13 mouse cellular contexts compared by ENCODE assay signal in the genomic region with DNA sequence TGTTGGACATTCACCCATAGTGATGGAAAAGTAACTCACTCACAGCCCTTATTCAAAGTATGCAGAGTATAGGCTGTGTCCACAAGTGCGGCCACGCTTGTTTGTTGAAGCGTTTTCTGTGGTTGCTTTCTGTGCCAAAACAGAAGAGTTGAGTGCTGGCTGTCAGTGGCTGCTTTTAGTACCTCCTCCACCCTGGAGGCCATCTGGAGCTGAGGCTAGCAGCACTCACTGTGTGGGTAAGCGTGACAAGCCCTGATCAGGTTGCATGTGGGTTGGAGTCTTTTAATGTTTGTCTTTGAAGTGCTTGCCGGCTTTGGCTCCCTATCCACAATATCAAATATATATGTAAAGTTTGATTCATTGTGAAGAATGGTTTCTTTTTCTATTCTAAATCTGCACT.
DNase-seq lines count a peak whose midpoint lies in the region; ATAC-seq lines count a peak whose summit lies in the region.
"Had no signal": no experiment of that assay in that cellular context is flagged by ENCODE, and none has a peak within 500 bp of the region (broad histone marks: within the 10 kb centered on the region; RNA-seq: fewer than 3 reads in every experiment).

No protein-coding gene starts in this region.

- H3K27ac ChIP-seq in kidney, embryonic 16.5 days (ENCODE audit: low read length): no peak overlapping the region
- no peak overlapping the region for H3K27ac ChIP-seq in embryonic facial prominence, embryonic 15.5 days (replicated peaks)
- H3K27ac ChIP-seq: hindbrain, embryonic 10.5 days; midbrain, embryonic 15.5 days had no signal

- ATAC-seq in kidney, embryonic 16.5 days (ENCODE audit: low FRiP score, low TSS enrichment): peak; percentile 88; the same call in 1 of the 2 replicates
- ATAC-seq in embryonic facial prominence, embryonic 15.5 days (ENCODE audit: insufficient number of reproducible peaks, low FRiP score, low TSS enrichment, low read depth): peak; percentile 78
- ATAC-seq: forebrain, embryonic 16.5 days; midbrain, embryonic 15.5 days had no signal

- intact Hi-C loops in heart, postnatal 14 days (cut with DNase I): no loop called here

- H3K36me3 ChIP-seq in kidney, embryonic 16.5 days (ENCODE audit: insufficient read depth, low read length): no peaks in the 10 kb centered on the region
- no peaks in the 10 kb centered on the region for H3K36me3 ChIP-seq in embryonic facial prominence, embryonic 15.5 days
- H3K36me3 ChIP-seq: hindbrain, embryonic 10.5 days; midbrain, embryonic 15.5 days had no signal

- H3K4me1 ChIP-seq in kidney, embryonic 16.5 days (ENCODE audit: insufficient read depth, low read length): no peaks in the 10 kb centered on the region
- H3K4me1 ChIP-seq in embryonic facial prominence, embryonic 15.5 days: no peaks in the 10 kb centered on the region
- H3K4me1 ChIP-seq: hindbrain, embryonic 10.5 days; midbrain, embryonic 15.5 days had no signal

- no peak overlapping the region for H3K4me3 ChIP-seq in kidney, embryonic 16.5 days (ENCODE audit: low read length)
- no peak overlapping the region for H3K4me3 ChIP-seq in embryonic facial prominence, embryonic 15.5 days (replicated peaks)
- H3K4me3 ChIP-seq: hindbrain, embryonic 10.5 days; midbrain, embryonic 15.5 days had no signal

- no peak overlapping the region for H3K4me2 ChIP-seq in kidney, embryonic 16.5 days (replicated peaks; ENCODE audit: low read depth, low read length)
- no peak overlapping the region for H3K4me2 ChIP-seq in embryonic facial prominence, embryonic 15.5 days (replicated peaks)
- H3K4me2 ChIP-seq: midbrain, embryonic 15.5 days had no signal

- H3K9me3 ChIP-seq in kidney, embryonic 16.5 days (ENCODE audit: low read length): no peaks in the 10 kb centered on the region
- no peaks in the 10 kb centered on the region for H3K9me3 ChIP-seq in embryonic facial prominence, embryonic 15.5 days (replicated peaks)
- H3K9me3 ChIP-seq: hindbrain, embryonic 10.5 days; midbrain, embryonic 15.5 days had no signal

- WGBS in kidney, embryonic 16.5 days: 26% methylated on average over 5 of the region's 5 CpGs
- WGBS in embryonic facial prominence, embryonic 15.5 days: 27% methylated on average over 5 of the region's 5 CpGs

- H3K27me3 ChIP-seq in kidney, embryonic 16.5 days (ENCODE audit: insufficient read depth, low read length): no peaks in the 10 kb centered on the region
- H3K27me3 ChIP-seq in embryonic facial prominence, embryonic 15.5 days: no peaks in the 10 kb centered on the region
- H3K27me3 ChIP-seq: midbrain, embryonic 15.5 days had no signal

- no peak overlapping the region for H3K9ac ChIP-seq in kidney, embryonic 16.5 days (replicated peaks; ENCODE audit: low read length)
- no peak overlapping the region for H3K9ac ChIP-seq in embryonic facial prominence, embryonic 15.5 days
- H3K9ac ChIP-seq: midbrain, embryonic 15.5 days had no signal

- no peak for DNase-seq in kidney, adult 9 months
- peak; percentile 23 to 51 for DNase-seq in layer of hippocampus, postnatal 14 days (ENCODE audit: low spot score in 2 of 2)
- DNase-seq in right cerebral cortex, adult 2 months (ENCODE audit: low spot score in 2 of 2): peak; percentile 76 to 79
- no peak for DNase-seq in cerebellum, postnatal 14 days
- DNase-seq in adrenal gland, adult 2 months: no peak
- no peak for DNase-seq in heart, postnatal 14 days
- DNase-seq: cerebellum, adult 9-11 months; kidney, postnatal 14 days had no signal

Comparison
In these comparisons a context has a peak if more than half of its experiments do, and no peak if none do; other contexts are left out.
1. DNase-seq: peak in layer of hippocampus, postnatal 14 days (2 of 2) and right cerebral cortex, adult 2 months (2 of 2); none in kidney, adult 9 months (single experiment), cerebellum, postnatal 14 days (0 of 2), adrenal gland, adult 2 months (single experiment) and heart, postnatal 14 days (0 of 2).